Mouse (Mus musculus) hindbrain, embryonic 15.5 days (tissue): ENCODE measurements around the gene Hmgcr. TPM values are rescaled to one million over a fixed set of nuclear protein-coding genes. Genes with fewer than 3 reads are reported as not detected.
"Not testable (repeated sequence)": the region's sequence is repeated elsewhere in the genome, so short reads cannot be mapped to it uniquely, and the experiment has no call there.

Experiments
- ATAC-seq: fragments of 200-750 bp; cut with Nextera tagmentation; 2 replicates; pipeline ENCODE4 v1.8.0; 2017; ENCODE audit warnings: low read depth, moderate number of reproducible peaks, moderate TSS enrichment; ENCODE audit not compliant: low FRiP score
- H3K27ac ChIP-seq: fragments of 300-500 bp; sonication (generic); replicated peaks from 2 replicates; pipeline ENCODE4 v1.5.1; 2015; ENCODE audit warnings: mild to moderate bottlenecking, inconsistent platforms
- H3K27me3 ChIP-seq: fragments of 300-500 bp; sonication (generic); 2 replicates; pipeline ENCODE4 v1.6.1; 2015; ENCODE audit warnings: control low read depth, inconsistent platforms
- H3K36me3 ChIP-seq: fragments of 300-500 bp; sonication (generic); 2 replicates; pipeline ENCODE4 v1.6.1; 2015; ENCODE audit warnings: control low read depth, inconsistent platforms
- H3K4me1 ChIP-seq: fragments of 300-500 bp; sonication (generic); replicated peaks from 2 replicates; pipeline ENCODE4 v1.6.1; 2015; ENCODE audit warnings: control low read depth, inconsistent platforms
- H3K4me2 ChIP-seq: fragments of 300-500 bp; sonication (generic); 2 replicates; pipeline ENCODE4 v1.6.1; 2015; ENCODE audit warnings: moderate library complexity, mild to moderate bottlenecking, inconsistent platforms
- H3K4me3 ChIP-seq: fragments of 300-500 bp; sonication (generic); 2 replicates; pipeline ENCODE4 v1.5.1; 2015; ENCODE audit warnings: mild to moderate bottlenecking, inconsistent platforms
- H3K9ac ChIP-seq: fragments of 300-500 bp; sonication (generic); 2 replicates; pipeline ENCODE4 v1.6.1; 2015; ENCODE audit warnings: inconsistent platforms
- H3K9me3 ChIP-seq: fragments of 300-500 bp; sonication (generic); 2 replicates; pipeline ENCODE4 v1.6.1; 2016; ENCODE audit warnings: control low read depth, inconsistent platforms
- WGBS: fragments of 180-500 bp; shearing (Covaris S2); methylation state at CpG from one replicate; pipeline ENCODE4 v1.1.7; 2015; 5-methylcytosine and 5-hydroxymethylcytosine counted together
- polyA plus RNA-seq: library from polyadenylated mRNA; unstranded; fragments of >200 nt; fragmentation: Nextera tagmentation; extraction: Ambion mirVana; gene quantifications from 2 replicates; pipeline ENCODE4 v1.2.1, GENCODE M21; 2015

Hmgcr gene
- polyA plus RNA-seq, 1 experiment from 2014 or later, result 170 TPM

DNA sequence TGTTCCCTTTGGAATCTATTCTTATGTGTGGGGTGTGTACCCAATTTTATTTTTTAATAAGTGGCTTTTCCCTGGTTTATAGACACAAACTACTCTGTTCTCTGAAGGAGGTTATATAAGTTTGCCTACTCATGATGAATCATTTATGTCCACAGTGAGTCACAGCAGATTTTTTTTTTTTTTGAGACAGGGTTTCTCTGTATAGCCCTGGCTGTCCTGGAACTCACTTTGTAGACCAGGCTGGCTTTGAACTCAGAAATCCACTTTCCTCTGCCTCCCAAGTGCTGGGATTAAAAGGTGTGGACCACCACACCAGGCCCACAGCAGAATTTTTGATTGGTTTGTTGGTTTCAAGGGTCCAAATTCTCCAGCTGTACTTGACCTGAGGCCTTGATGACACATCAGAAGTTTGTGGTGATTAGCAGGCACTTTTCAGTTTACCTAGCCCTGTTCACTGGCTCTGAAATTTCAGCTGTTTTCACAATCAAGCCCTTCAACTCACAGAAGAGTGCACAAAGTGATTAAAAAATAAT, 10.4 kb upstream of the Hmgcr start:
- H3K36me3 ChIP-seq, result no peaks in the 10 kb centered on the region
- no peak overlapping the region for H3K4me3 ChIP-seq
- no peak overlapping the region for H3K4me2 ChIP-seq
- no peak overlapping the region for H3K27ac ChIP-seq
- H3K4me1 ChIP-seq, result no peaks in the 10 kb centered on the region
- no peaks in the 10 kb centered on the region for H3K27me3 ChIP-seq
- H3K9ac ChIP-seq, result no peak overlapping the region
- ATAC-seq, result no peak
- no peaks in the 10 kb centered on the region for H3K9me3 ChIP-seq

DNA sequence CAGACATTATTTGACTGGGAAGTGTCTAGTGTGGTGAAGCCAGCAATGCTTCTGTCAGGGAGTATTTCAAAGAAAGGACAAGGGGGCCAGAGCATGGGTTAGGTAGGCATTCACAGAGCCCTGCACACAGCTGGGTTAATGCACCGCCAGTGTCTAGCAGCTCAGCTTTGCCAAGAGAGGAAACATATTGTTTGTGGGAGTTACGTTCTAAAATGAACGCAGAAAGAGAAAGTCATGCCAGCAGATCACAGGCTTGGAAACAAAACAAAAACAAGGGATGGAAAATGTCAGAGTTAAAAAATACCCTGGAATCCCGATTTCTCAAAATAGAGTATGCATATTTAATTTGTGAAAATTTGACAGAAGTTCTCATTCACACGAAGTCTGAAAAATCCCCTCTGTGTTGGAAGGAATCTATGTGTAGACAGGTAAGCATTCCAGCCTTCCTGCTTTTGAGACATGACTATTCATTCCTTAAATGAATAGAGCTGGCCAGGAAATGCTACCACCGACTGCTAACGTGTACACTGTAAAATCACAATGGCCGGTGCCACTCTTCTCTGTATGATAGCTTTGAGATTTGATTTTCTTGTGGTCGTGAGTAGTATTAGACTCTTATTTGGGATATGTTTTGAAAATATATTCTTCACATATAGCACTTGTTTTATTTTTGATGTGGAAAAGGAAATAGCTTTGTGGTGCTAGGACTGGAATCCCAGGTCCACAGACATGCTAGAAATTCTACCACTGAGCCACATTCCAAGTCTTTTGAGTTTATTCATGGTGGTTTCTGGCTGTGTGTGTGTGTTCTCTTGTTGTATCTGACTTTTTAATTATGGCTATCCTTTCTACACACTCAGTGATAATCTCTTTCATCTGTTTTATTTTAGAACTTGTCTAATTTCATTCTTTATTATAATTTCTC, 9.7 kb upstream of the Hmgcr start:
- no peaks in the 10 kb centered on the region for H3K9me3 ChIP-seq
- H3K4me3 ChIP-seq, result no peak overlapping the region
- no peaks in the 10 kb centered on the region for H3K4me1 ChIP-seq
- ATAC-seq, result no peak
- no peaks in the 10 kb centered on the region for H3K27me3 ChIP-seq
- WGBS, result 81% methylated on average over 9 of the region's 9 CpGs
- H3K4me2 ChIP-seq, result no peak overlapping the region
- H3K27ac ChIP-seq, result no peak overlapping the region
- no peaks in the 10 kb centered on the region for H3K36me3 ChIP-seq
- H3K9ac ChIP-seq, result no peak overlapping the region

DNA sequence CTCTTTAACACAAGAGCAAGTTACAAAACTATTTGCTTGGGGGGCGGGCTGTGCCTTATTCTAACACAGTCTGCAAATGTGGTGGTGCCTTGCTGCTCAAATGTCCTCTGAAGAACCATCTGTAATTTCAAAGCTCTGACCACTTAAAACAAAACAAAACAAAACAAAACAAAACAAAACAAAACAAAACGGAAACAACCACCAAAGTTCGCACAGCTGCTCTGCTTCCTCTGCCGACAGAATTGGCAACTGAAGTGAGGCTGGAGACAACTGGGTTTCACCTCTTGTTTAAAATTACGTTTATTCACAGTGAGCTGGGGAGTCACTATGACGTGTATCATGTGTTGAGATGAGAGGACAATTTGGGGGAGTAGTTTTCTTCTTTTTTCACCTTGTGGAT, 7.9 kb upstream of the Hmgcr start:
- no peak for ATAC-seq
- H3K9me3 ChIP-seq, result no peaks in the 10 kb centered on the region
- H3K27me3 ChIP-seq, result no peaks in the 10 kb centered on the region
- H3K27ac ChIP-seq, result no peak overlapping the region
- no peaks in the 10 kb centered on the region for H3K36me3 ChIP-seq
- H3K4me1 ChIP-seq, result no peaks in the 10 kb centered on the region
- H3K9ac ChIP-seq, result no peak overlapping the region
- H3K4me2 ChIP-seq, result no peak overlapping the region
- WGBS, result 83% methylated on average over 6 of the region's 6 CpGs
- no peak overlapping the region for H3K4me3 ChIP-seq

DNA sequence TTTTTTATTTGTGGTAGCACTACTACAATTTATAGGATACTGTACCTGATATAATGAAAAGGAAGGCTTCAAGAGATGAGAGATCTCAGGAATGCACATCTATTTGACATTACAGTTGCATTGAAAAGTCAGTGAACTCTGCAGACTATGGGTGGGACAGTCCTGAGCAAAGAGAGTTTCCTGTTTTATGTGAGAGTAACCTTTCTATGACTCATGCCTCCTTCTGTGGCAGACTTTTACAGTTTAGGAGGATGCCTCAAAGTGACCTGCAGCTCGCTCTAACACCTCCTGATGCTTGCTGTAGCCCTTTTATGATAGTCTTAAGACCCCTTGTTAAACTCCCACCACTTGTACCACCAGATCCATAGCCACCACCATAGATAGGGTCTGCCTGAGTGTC, 6.3 kb upstream of the Hmgcr start:
- Histone ChIP-seq H3K4me3 (no peak overlapping the region), H3K9ac (no peak overlapping the region), H3K27ac (no peak overlapping the region), H3K36me3 (no peaks in the 10 kb centered on the region), H3K27me3 (no peaks in the 10 kb centered on the region), H3K4me2 (no peak overlapping the region), H3K9me3 (no peaks in the 10 kb centered on the region), H3K4me1 (no peaks in the 10 kb centered on the region)
- no peak for ATAC-seq
- WGBS, result 77% methylated on average over 1 of the region's 1 CpGs

DNA sequence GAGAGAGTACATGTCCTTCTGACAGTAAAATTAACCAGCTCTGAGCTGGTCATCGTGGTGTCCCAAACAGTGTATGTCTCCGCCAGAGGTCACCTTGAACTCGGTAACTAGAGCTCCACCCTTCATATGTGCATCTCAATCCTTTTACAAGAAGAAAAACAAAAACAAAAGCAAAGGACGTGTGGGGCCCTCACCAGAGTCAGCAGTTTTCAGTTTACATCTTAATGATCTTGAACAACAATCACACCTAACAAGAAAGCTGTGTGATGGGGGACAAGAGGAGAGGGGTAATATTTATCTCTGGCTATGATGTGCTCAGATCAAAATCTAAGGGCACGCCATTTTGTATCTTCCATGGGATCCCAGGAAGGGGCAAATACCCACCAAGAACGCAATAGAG, 5.0 kb upstream of the Hmgcr start:
- peaks cover 9% of the 10 kb centered on the region for H3K4me1 ChIP-seq

DNA sequence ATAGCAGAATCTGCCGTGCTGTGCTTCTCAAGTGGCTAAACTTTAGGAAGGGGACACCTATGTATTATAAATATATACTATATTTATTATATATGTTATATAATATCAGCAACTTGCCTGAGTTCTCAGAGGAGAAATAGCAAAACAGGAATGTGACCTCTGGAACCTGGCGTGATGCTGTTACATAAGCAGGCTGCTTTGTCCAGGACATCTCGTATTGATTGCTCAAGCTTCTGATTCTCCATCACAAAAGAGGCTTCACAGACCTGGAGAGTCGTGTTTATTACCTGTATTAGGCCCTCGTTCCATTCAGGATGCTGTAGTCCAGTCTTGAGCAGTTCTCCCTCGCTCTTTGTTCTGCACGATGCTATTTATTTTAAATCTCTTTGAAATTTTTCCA, 3.1 kb upstream of the Hmgcr start:
- Histone ChIP-seq H3K4me3 (no peak overlapping the region), H3K9me3 (no peaks in the 10 kb centered on the region), H3K4me2 (no peak overlapping the region), H3K4me1 (peaks cover 16% of the 10 kb centered on the region), H3K27me3 (no peaks in the 10 kb centered on the region), H3K9ac (no peak overlapping the region), H3K27ac (no peak overlapping the region), H3K36me3 (no peaks in the 10 kb centered on the region)
- WGBS, result 84% methylated on average over 7 of the region's 7 CpGs
- ATAC-seq, result no peak

More for the DNA sequence above, 5.0 kb upstream of the Hmgcr start:
- no peaks in the 10 kb centered on the region for H3K9me3 ChIP-seq
- WGBS, result 86% methylated on average over 6 of the region's 6 CpGs
- no peak for ATAC-seq
- no peaks in the 10 kb centered on the region for H3K36me3 ChIP-seq
- H3K27ac ChIP-seq, result no peak overlapping the region
- no peak overlapping the region for H3K4me3 ChIP-seq
- H3K4me2 ChIP-seq, result no peak overlapping the region
- H3K27me3 ChIP-seq, result no peaks in the 10 kb centered on the region
- no peak overlapping the region for H3K9ac ChIP-seq

DNA sequence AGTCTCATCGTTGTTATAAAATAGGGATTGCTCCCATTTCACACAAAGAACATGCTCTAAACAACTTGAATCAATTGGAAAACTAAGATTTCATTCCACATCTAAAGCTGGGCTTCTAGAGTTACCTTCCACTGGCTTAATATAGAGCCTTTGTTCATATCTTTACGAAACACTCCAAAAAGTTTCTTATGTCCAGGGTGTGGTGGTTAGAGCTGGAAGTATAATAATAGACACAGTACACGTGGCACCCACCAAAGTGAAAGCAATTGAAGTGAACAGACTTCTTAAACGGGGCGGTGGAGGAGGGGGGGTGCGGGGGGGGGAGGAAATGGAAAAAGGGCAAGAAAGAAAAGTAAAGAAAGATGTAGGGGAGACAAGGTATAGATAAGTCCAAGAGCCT, 1.5 kb upstream of the Hmgcr start:
- Histone ChIP-seq H3K4me3 (no peak overlapping the region), H3K9me3 (no peaks in the 10 kb centered on the region), H3K36me3 (no peaks in the 10 kb centered on the region), H3K9ac (no peak overlapping the region), H3K27ac (peak overlapping the region; percentile 99; the same call in 1 of the 2 replicates), H3K4me1 (peaks cover 31% of the 10 kb centered on the region), H3K27me3 (no peaks in the 10 kb centered on the region), H3K4me2 (no peak overlapping the region)
- ATAC-seq, result no peak
- WGBS, result 88% methylated on average over 6 of the region's 6 CpGs

DNA sequence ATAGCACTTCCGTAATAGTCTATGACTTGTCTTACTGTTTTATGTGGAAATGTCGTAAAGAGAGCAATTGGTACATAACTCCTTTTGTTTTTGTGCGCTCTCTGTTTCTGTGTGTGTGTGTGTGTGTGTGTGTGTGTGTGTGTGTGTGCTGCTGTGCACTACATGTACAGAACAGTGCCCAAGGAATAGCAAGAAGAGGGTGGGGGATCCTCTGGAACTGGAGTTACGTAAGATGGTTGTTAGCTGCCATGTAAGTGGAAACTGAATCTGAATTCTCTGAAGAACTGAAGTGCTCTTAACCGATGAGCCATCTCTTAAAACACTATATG, 1.1 kb upstream of the Hmgcr start:
- no peaks in the 10 kb centered on the region for H3K9me3 ChIP-seq
- no peak for ATAC-seq
- H3K27ac ChIP-seq, result peak overlapping the region; percentile 99
- no peak overlapping the region for H3K4me2 ChIP-seq
- 88% methylated on average over 5 of the region's 5 CpGs for WGBS
- no peak overlapping the region for H3K4me3 ChIP-seq
- H3K36me3 ChIP-seq, result no peaks in the 10 kb centered on the region
- H3K27me3 ChIP-seq, result no peaks in the 10 kb centered on the region
- 0 out of 2 replicates have a peak overlapping the region, but pooled peaks have one; percentile 47 for H3K9ac ChIP-seq
- H3K4me1 ChIP-seq, result peaks cover 35% of the 10 kb centered on the region

DNA sequence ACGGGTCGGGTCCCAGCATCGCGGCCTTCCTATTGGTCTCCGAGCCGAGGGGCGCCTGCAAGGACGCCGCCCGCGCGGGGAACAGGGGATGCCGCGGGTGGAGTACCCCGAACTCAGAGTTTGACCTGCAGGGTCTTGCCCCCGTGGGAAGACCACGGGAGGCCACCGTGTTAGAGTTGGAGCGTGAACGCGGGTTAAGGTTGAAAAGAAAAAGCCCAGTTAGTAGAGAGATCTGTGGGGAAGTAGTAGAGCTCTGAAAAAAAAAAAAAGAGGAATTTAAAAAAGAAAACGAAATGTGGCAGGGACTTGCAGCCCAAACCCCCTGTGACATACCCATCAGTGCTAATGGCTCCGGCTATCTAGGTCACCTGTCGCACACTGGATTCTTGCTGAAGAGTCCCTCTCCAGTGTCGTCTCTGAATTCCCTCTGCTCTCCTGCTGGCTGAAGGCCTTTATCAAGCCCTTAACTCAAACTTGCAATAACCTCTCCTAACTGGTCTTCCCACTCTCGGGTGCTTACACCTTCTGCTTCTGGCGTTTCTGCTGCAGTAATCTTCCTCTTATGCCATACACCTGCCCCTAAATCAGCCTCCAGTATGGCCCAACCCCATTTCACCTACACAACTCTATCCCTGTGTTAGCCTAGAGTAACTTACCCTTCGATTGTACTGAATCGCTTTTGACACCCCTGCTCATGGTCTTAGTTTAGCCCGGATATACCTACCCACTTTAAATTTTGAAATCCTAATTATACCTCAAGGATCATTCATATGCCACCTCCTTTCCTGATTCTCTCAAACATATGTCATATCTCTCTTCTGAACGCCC, 556 bp upstream of the Hmgcr start:
- H3K9me3 ChIP-seq, result no peaks in the 10 kb centered on the region
- H3K36me3 ChIP-seq, result no peaks in the 10 kb centered on the region
- peak overlapping the region; percentile 47 for H3K9ac ChIP-seq
- no peaks in the 10 kb centered on the region for H3K27me3 ChIP-seq
- H3K27ac ChIP-seq, result peak overlapping the region; percentile 99
- 14% methylated on average over 31 of the region's 31 CpGs for WGBS
- ATAC-seq, result no peak
- H3K4me2 ChIP-seq, result peak overlapping the region; percentile 62
- H3K4me3 ChIP-seq, result peak overlapping the region; percentile 93
- H3K4me1 ChIP-seq, result peaks cover 41% of the 10 kb centered on the region

DNA sequence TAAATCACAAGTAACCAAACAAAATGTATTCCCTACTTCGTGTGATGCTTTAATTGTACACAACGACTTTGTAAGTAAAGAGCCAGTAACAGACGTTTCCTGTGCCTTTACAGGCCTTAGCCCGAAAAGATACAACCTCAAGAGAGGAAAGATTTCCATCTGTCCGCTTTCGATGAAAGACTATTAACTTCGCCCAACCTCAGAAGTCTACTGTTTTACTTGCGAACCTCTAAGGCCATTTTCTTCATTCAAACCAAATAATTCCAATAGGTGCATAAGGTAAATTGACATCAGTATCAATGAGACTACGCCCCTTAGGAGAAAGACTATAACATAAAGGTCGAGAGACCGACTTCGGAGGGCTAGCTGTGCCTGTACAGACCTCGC, 724 bp downstream of the Hmgcr start:
- Histone ChIP-seq H3K27me3 (no peaks in the 10 kb centered on the region), H3K4me3 (peak overlapping the region; percentile 93), H3K36me3 (peaks cover 11% of the 10 kb centered on the region), H3K27ac (peak overlapping the region; percentile 99), H3K9me3 (no peaks in the 10 kb centered on the region), H3K9ac (peak overlapping the region; percentile 98), H3K4me1 (peaks cover 46% of the 10 kb centered on the region), H3K4me2 (peak overlapping the region; percentile 63)
- no peak for ATAC-seq
- WGBS, result 3% methylated on average over 13 of the region's 13 CpGs

DNA sequence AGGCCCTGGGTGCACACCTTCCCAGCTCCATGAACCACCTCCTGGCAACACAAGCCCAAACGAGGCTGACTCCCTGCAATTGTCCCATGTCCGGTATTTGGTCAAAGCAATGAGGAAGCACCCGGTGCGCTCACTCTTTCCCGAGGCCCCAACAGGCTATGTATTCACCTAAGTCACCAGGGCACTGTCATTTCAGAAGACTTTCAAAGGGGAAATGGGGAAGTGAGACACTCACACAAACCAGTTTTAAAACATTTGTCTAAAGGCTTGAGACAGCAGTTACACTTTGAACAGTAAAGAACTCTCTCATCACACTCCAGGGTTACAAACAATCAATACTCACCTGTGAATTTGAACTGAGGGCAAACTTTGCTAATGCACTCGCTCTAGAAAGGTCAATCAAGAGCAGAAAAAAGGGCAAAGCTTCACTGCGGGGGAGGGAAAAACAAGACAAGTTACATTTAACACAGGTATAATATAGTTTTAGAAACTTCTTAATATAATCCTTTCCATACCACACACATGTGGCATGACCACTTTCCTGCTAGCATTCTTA, 6.2 kb downstream of the Hmgcr start:
- H3K4me2 ChIP-seq, result no peak overlapping the region
- WGBS, result 95% methylated on average over 7 of the region's 7 CpGs
- H3K36me3 ChIP-seq, result peaks cover 60% of the 10 kb centered on the region
- H3K4me1 ChIP-seq, result peaks cover 45% of the 10 kb centered on the region
- H3K27me3 ChIP-seq, result no peaks in the 10 kb centered on the region
- H3K9me3 ChIP-seq, result no peaks in the 10 kb centered on the region
- no peak overlapping the region for H3K27ac ChIP-seq
- H3K9ac ChIP-seq, result no peak overlapping the region
- ATAC-seq, result no peak
- H3K4me3 ChIP-seq, result no peak overlapping the region

DNA sequence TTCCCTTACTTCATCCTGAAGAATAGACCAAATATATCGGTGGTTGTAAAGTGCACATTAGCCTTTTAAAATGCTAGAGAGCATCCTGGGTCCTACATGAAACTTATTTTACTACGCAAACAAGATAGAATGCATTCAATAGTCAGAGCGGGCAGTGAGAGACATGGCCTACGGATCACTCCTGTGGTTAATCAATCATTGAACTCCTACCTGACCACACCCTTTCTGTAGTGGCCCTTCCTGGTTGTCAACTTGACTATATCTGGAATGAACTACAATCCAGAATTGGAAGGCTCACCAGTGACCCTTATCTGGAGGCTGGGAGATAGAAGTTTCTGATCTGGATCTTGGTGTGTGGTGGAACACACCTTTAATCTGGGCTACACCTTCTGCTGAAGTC, 7.6 kb downstream of the Hmgcr start:
- Histone ChIP-seq H3K36me3 (peaks cover 74% of the 10 kb centered on the region), H3K4me1 (peaks cover 31% of the 10 kb centered on the region)
- not testable (repeated sequence) for H3K9ac ChIP-seq, H3K4me2 ChIP-seq, H3K27me3 ChIP-seq, ATAC-seq, H3K4me3 ChIP-seq, H3K9me3 ChIP-seq, H3K27ac ChIP-seq
- 96% methylated on average over 4 of the region's 4 CpGs for WGBS
